Mouse (Mus musculus): ENCODE measurements around the gene Pold1. TPM values are rescaled to one million over a fixed set of nuclear protein-coding genes. Genes with fewer than 3 reads are reported as not detected.

The Pold1 gene
- total RNA-seq, 4 experiments from 2014 or later = 8.2 to 11.5 (median 10.2) TPM

- DNase-seq (ENCODE audit: low spot score in 2 of 2) = no peak
These were observed 924 bp downstream of the Pold1 start for GRCm38 (mm10) chr7:44547725-44548124.

- no peak for DNase-seq (ENCODE audit: low spot score in 2 of 2)
These were observed 1.6 kb downstream of the Pold1 start for GRCm38 (mm10) chr7:44547041-44547440.

GRCm38 (mm10) chr7:44546274-44546673 lies 2.4 kb downstream of the Pold1 start:
- DNase-seq (ENCODE audit: low spot score in 2 of 2) = no peak

- DNase-seq (ENCODE audit: low spot score in 2 of 2) = no peak
These were observed 5.6 kb downstream of the Pold1 start for GRCm38 (mm10) chr7:44543071-44543470.

GRCm38 (mm10) chr7:44542555-44542954 lies 6.1 kb downstream of the Pold1 start:
- DNase-seq (ENCODE audit: low spot score in 2 of 2) = no peak

- no peak for DNase-seq (ENCODE audit: low spot score in 2 of 2)
These were observed 9.7 kb downstream of the Pold1 start for GRCm38 (mm10) chr7:44538756-44539624.

GRCm38 (mm10) chr7:44537496-44537895 lies 11.2 kb downstream of the Pold1 start:
- no peak for DNase-seq (ENCODE audit: low spot score in 2 of 2)

GRCm38 (mm10) chr7:44537009-44537408 lies 11.6 kb downstream of the Pold1 start:
- DNase-seq (ENCODE audit: low spot score in 2 of 2) = no peak

- DNase-seq (ENCODE audit: low spot score in 2 of 2) = peak in 1 of 2 experiments; percentile 48
These were observed 12.1 kb downstream of the Pold1 start for GRCm38 (mm10) chr7:44536590-44536968.

- DNase-seq (ENCODE audit: low spot score in 2 of 2) = no peak
These were observed 12.7 kb downstream of the Pold1 start for GRCm38 (mm10) chr7:44535657-44536589.

- DNase-seq (ENCODE audit: low spot score in 2 of 2) = no peak
These were observed 13.8 kb downstream of the Pold1 start for GRCm38 (mm10) chr7:44534656-44535441.

- no peak for DNase-seq (ENCODE audit: low spot score in 2 of 2)
These were observed 14.4 kb downstream of the Pold1 start for GRCm38 (mm10) chr7:44534242-44534641.

GRCm38 (mm10) chr7:44533746-44534045 lies 15.0 kb downstream of the Pold1 start:
- no peak for DNase-seq (ENCODE audit: low spot score in 2 of 2)

GRCm38 (mm10) chr7:44532918-44533745 lies 15.5 kb downstream of the Pold1 start:
- DNase-seq (ENCODE audit: low spot score in 2 of 2) = no peak

- no peak for DNase-seq (ENCODE audit: low spot score in 2 of 2)
These were observed 16.5 kb downstream of the Pold1 start, which contains the start of gene Spib for GRCm38 (mm10) chr7:44531946-44532732. Gene Spib, minus strand, starts transcription at chr7:44532071.

GRCm38 (mm10) chr7:44531207-44531606 lies 17.4 kb downstream of the Pold1 start:
- DNase-seq (ENCODE audit: low spot score in 2 of 2) = no peak

GRCm38 (mm10) chr7:44530507-44530906 lies 18.1 kb downstream of the Pold1 start:
- DNase-seq (ENCODE audit: low spot score in 2 of 2) = no peak

- no peak for DNase-seq (ENCODE audit: low spot score in 2 of 2)
These were observed 19.1 kb downstream of the Pold1 start for GRCm38 (mm10) chr7:44529518-44529917.

- peak; percentile 56 to 77 for DNase-seq (ENCODE audit: low spot score in 2 of 2)
These were observed 20.9 kb downstream of the Pold1 start for GRCm38 (mm10) chr7:44527483-44528398.

Data from layer of hippocampus, adult 8-10 months (tissue).